Mouse (Mus musculus) left cerebral cortex, adult 8-10 months (tissue): ENCODE measurements at regions not wholly inside any gene's neighbourhood (a gene's known extent, or its start where the extent isn't known, plus 50 kb on each side); places are given as distances from the start of the nearest gene placed in this dataset.
"Not testable (repeated sequence)": the region's sequence is repeated elsewhere in the genome, so short reads cannot be mapped to it uniquely, and the experiment has no call there.

Experiments
- DNase-seq, 2 experiments: peaks; one replicate each; pipeline ENCODE4 v3.0.0; 2022; ENCODE audit warnings: low spot score in 2 of 2

- no peak for DNase-seq
Observed at GRCm38 (mm10) chr9:115764136-115764535, 145.1 kb upstream of the Gadl1 start.

GRCm38 (mm10) chr9:115766471-115766870, 142.8 kb upstream of the Gadl1 start:
- no peak for DNase-seq

GRCm38 (mm10) chr9:115775112-115775511, 134.1 kb upstream of the Gadl1 start:
- no peak for DNase-seq

- no peak for DNase-seq
Observed at GRCm38 (mm10) chr9:115775858-115776257, 133.4 kb upstream of the Gadl1 start.

GRCm38 (mm10) chr9:115777097-115777864, 132.0 kb upstream of the Gadl1 start:
- no peak for DNase-seq

- no peak for DNase-seq
Observed at GRCm38 (mm10) chr9:115778862-115779261, 130.4 kb upstream of the Gadl1 start.

- DNase-seq: no peak
Observed at GRCm38 (mm10) chr9:115799330-115799729, 109.9 kb upstream of the Gadl1 start.

- DNase-seq: no peak
Observed at GRCm38 (mm10) chr9:115800624-115801023, 108.6 kb upstream of the Gadl1 start.

- no peak for DNase-seq
Observed at GRCm38 (mm10) chr9:115803071-115803470, 106.2 kb upstream of the Gadl1 start.

- DNase-seq: no peak
Observed at GRCm38 (mm10) chr9:115805224-115805623, 104.0 kb upstream of the Gadl1 start.

- DNase-seq: no peak
Observed at GRCm38 (mm10) chr9:115806018-115806702, 103.1 kb upstream of the Gadl1 start.

- DNase-seq: no peak
Observed at GRCm38 (mm10) chr9:115840186-115840585, 69.1 kb upstream of the Gadl1 start.

- DNase-seq: no peak
Observed at GRCm38 (mm10) chr9:115840791-115841190, 68.5 kb upstream of the Gadl1 start.

GRCm38 (mm10) chr9:115841684-115842083, 67.6 kb upstream of the Gadl1 start:
- DNase-seq: no peak

- no peak for DNase-seq
Observed at GRCm38 (mm10) chr9:115844340-115844739, 64.9 kb upstream of the Gadl1 start.

- no peak for DNase-seq
Observed at GRCm38 (mm10) chr9:115845091-115845490, 64.2 kb upstream of the Gadl1 start.

GRCm38 (mm10) chr9:115847289-115848074, 61.8 kb upstream of the Gadl1 start:
- DNase-seq: no peak

- not testable (repeated sequence) for DNase-seq
Observed at GRCm38 (mm10) chr9:115853210-115853842, 55.9 kb upstream of the Gadl1 start.

GRCm38 (mm10) chr9:115857301-115857700, 52.0 kb upstream of the Gadl1 start:
- DNase-seq: no peak

GRCm38 (mm10) chr9:115858848-115859247, 50.4 kb upstream of the Gadl1 start:
- DNase-seq: no peak
